Mouse (Mus musculus) forebrain, embryonic 12.5 days (tissue): ENCODE measurements at regions not wholly inside any gene's neighbourhood (a gene's known extent, or its start where the extent isn't known, plus 50 kb on each side); places are given as distances from the start of the nearest gene placed in this dataset.

Source experiments
- ATAC-seq: fragments of 200-750 bp; cut with Nextera tagmentation; 2 replicates; pipeline ENCODE4 v1.8.0; 2017; ENCODE audit warnings: moderate TSS enrichment; ENCODE audit not compliant: low FRiP score
- H3K27ac ChIP-seq: fragments of 300-500 bp; sonication (generic); 2 replicates; pipeline ENCODE4 v1.5.1; 2016; ENCODE audit warnings: mild to moderate bottlenecking
- H3K27me3 ChIP-seq: fragments of 300-500 bp; sonication (generic); 2 replicates; pipeline ENCODE4 v1.6.1; 2016; ENCODE audit warnings: mild to moderate bottlenecking
- H3K36me3 ChIP-seq: fragments of 300-500 bp; sonication (generic); replicated peaks from 2 replicates; pipeline ENCODE4 v1.6.1; 2016; ENCODE audit warnings: mild to moderate bottlenecking
- H3K4me1 ChIP-seq: fragments of 300-500 bp; sonication (generic); 2 replicates; pipeline ENCODE4 v1.6.1; 2016
- H3K4me2 ChIP-seq: fragments of 300-500 bp; sonication (generic); 2 replicates; pipeline ENCODE4 v1.6.1; 2016; ENCODE audit warnings: mild to moderate bottlenecking, moderate library complexity
- H3K4me3 ChIP-seq: fragments of 300-500 bp; sonication (generic); replicated peaks from 2 replicates; pipeline ENCODE4 v1.5.1; 2016; ENCODE audit warnings: mild to moderate bottlenecking
- H3K9ac ChIP-seq: fragments of 300-500 bp; sonication (generic); 2 replicates; pipeline ENCODE4 v1.6.1; 2016; ENCODE audit warnings: mild to moderate bottlenecking
- H3K9me3 ChIP-seq: fragments of 300-500 bp; sonication (generic); 2 replicates; pipeline ENCODE4 v1.6.1; 2016
- WGBS: fragments of 180-500 bp; shearing (Covaris S2); methylation state at CpG from one replicate; pipeline ENCODE4 v1.1.7; 2016; 5-methylcytosine and 5-hydroxymethylcytosine counted together

DNA sequence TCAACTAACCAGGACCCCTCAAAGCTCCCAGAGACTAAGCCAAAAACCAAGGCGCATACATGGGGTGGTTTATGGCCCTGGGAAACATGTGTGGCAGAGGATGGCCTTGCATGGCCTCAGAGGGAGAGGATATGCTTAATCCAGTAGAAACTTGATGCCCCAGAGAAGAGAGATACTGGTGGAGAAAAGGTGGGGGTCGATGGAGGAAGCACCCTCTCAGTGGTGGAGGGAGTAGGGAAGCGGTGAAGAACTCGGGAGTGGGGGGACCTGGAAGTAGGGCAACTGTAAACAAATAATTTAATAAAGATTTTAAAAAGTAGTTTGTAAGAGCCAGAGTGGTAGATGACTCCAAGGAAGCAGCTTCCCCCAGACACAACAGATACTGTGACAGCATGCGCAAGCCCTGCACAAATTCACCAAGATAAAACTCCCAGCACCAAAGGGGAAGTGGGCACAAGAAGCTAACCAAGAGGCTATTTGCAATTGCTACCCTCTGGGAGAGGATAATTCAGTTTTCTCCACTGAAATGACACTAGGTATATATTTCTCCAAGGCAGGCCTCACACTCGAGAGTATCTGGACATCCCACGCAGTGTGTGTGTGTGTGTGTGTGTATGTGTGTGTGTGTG, 50.7 kb upstream of the Gpr141 start:
- Histone ChIP-seq H3K9me3 (no peaks in the 10 kb centered on the region), H3K4me3 (no peak overlapping the region), H3K9ac (no peak overlapping the region), H3K4me1 (no peaks in the 10 kb centered on the region), H3K36me3 (no peaks in the 10 kb centered on the region), H3K4me2 (no peak overlapping the region), H3K27ac (no peak overlapping the region), H3K27me3 (no peaks in the 10 kb centered on the region)
- WGBS, result 86% methylated on average over 7 of the region's 7 CpGs
- no peak for ATAC-seq
